Mouse (Mus musculus) forebrain, embryonic 12.5 days (tissue): ENCODE data around the gene Sgms1. TPM values are rescaled to one million over a fixed set of nuclear protein-coding genes. Genes with fewer than 3 reads are reported as not detected.
A peak's percentile ranks its signal among the peaks of the same experiment; 100 is the strongest.
"Not testable (repeated sequence)": the region's sequence is repeated elsewhere in the genome, so short reads cannot be mapped to it uniquely, and the experiment has no call there.

Experiments
- ATAC-seq: fragments of 200-750 bp; cut with Nextera tagmentation; 2 replicates; pipeline ENCODE4 v1.8.0; 2017; ENCODE audit warnings: moderate TSS enrichment; ENCODE audit not compliant: low FRiP score
- H3K27ac ChIP-seq: fragments of 300-500 bp; sonication (generic); 2 replicates; pipeline ENCODE4 v1.5.1; 2016; ENCODE audit warnings: mild to moderate bottlenecking
- H3K27me3 ChIP-seq: fragments of 300-500 bp; sonication (generic); 2 replicates; pipeline ENCODE4 v1.6.1; 2016; ENCODE audit warnings: mild to moderate bottlenecking
- H3K36me3 ChIP-seq: fragments of 300-500 bp; sonication (generic); replicated peaks from 2 replicates; pipeline ENCODE4 v1.6.1; 2016; ENCODE audit warnings: mild to moderate bottlenecking
- H3K4me1 ChIP-seq: fragments of 300-500 bp; sonication (generic); 2 replicates; pipeline ENCODE4 v1.6.1; 2016
- H3K4me2 ChIP-seq: fragments of 300-500 bp; sonication (generic); 2 replicates; pipeline ENCODE4 v1.6.1; 2016; ENCODE audit warnings: mild to moderate bottlenecking, moderate library complexity
- H3K4me3 ChIP-seq: fragments of 300-500 bp; sonication (generic); replicated peaks from 2 replicates; pipeline ENCODE4 v1.5.1; 2016; ENCODE audit warnings: mild to moderate bottlenecking
- H3K9ac ChIP-seq: fragments of 300-500 bp; sonication (generic); 2 replicates; pipeline ENCODE4 v1.6.1; 2016; ENCODE audit warnings: mild to moderate bottlenecking
- H3K9me3 ChIP-seq: fragments of 300-500 bp; sonication (generic); 2 replicates; pipeline ENCODE4 v1.6.1; 2016
- WGBS: fragments of 180-500 bp; shearing (Covaris S2); methylation state at CpG from one replicate; pipeline ENCODE4 v1.1.7; 2016; 5-methylcytosine and 5-hydroxymethylcytosine counted together
- polyA plus RNA-seq: library from polyadenylated mRNA; unstranded; fragments of >200 nt; fragmentation: Nextera tagmentation; extraction: Ambion mirVana; gene quantifications from 2 replicates; pipeline ENCODE4 v1.2.1, GENCODE M21; 2016

The Sgms1 gene
- polyA plus RNA-seq, 1 experiment from 2014 or later, result 13.8 TPM

DNA sequence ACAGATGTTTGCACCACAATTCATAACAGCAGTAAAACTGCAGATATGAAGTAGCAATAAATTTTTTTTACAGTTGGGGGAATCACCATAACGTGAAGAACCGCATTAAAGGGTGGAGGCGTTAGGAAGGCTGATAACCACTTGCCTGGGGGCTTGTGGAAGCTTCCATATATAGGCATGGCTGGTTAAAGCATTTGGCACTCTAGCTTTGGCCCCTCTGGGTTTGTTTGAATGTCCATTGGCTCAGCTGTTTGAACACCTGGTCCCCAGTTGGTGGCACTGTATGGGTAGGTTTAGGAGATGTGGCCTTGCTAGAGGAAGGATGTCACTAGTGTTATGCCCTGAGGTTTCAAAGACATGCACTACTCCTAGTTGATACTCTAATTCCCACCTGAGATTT is 27.0 kb downstream of the Sgms1 start:
- Histone ChIP-seq H3K36me3 (no peaks in the 10 kb centered on the region), H3K9me3 (no peaks in the 10 kb centered on the region), H3K4me1 (peaks cover 4% of the 10 kb centered on the region; the same call in 1 of the 2 replicates), H3K4me3 (no peak overlapping the region), H3K27me3 (no peaks in the 10 kb centered on the region), H3K9ac (no peak overlapping the region), H3K27ac (no peak overlapping the region), H3K4me2 (no peak overlapping the region)
- 81% methylated on average over 3 of the region's 3 CpGs for WGBS
- no peak for ATAC-seq

DNA sequence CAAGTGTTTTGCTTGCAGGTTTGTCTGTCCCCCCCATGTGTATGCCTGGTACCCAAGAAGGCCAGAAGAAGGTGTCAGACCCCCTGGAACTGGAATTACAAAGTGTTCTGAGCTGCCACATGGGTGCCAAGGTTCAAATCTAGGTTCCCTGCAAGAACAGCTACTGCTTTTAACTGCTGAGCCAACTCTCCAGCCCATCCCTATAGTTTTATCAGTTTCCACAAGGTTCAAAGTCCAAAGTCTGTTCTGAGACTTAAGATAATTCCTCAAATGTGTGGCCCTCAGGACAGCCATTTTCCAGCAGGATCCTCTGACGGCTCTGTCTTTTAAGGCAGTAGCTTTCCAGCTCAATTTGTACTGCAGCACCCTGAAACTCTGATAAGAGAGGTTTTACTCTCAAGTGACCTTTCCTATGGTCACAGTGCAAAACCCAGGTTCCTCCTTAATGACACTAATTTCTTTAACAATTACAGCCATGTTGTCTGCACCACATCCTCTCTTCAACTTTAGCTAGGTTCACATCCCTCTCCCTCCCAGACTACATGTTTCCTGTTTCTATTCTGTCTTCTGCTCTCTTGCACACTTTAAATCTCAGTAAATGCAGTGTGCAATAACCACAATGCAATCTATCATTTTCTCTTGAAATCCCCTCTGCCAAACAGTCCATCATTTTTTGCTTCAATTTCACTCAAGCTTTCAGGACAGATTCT is 28.4 kb downstream of the Sgms1 start:
- no peak overlapping the region for H3K4me3 ChIP-seq
- 84% methylated on average over 1 of the region's 1 CpGs for WGBS
- no peak for ATAC-seq

DNA sequence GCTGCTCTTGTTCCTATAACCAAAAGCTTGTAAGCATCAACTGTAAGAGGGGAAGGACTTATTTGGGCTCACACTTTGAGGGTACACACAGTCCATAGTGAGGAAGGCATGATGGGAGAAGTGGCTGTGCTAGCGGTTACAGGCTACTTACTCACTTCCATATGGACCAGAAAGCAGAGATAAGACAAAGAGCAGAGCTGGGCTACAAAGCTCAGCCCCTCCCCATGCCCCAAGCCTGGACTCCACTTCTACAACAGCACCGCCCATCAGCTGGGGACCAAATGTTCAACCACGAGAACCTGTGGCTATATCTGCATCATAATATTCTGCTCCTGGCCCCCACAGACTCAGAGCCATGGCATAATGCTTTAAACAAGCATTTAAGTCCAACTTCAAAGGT is 29.0 kb downstream of the Sgms1 start:
- no peaks in the 10 kb centered on the region for H3K9me3 ChIP-seq
- no peak overlapping the region for H3K4me3 ChIP-seq
- WGBS, result 88% methylated on average over 3 of the region's 3 CpGs
- no peak for ATAC-seq
- H3K9ac ChIP-seq, result no peak overlapping the region
- H3K27me3 ChIP-seq, result no peaks in the 10 kb centered on the region
- H3K4me2 ChIP-seq, result no peak overlapping the region
- H3K36me3 ChIP-seq, result no peaks in the 10 kb centered on the region
- H3K27ac ChIP-seq, result no peak overlapping the region
- peaks cover 7% of the 10 kb centered on the region; the same call in 1 of the 2 replicates for H3K4me1 ChIP-seq

More for the DNA sequence above, 28.4 kb downstream of the Sgms1 start:
- peaks cover 4% of the 10 kb centered on the region; the same call in 1 of the 2 replicates for H3K4me1 ChIP-seq
- no peak overlapping the region for H3K4me2 ChIP-seq
- H3K9ac ChIP-seq, result no peak overlapping the region
- H3K27me3 ChIP-seq, result no peaks in the 10 kb centered on the region
- no peak overlapping the region for H3K27ac ChIP-seq
- no peaks in the 10 kb centered on the region for H3K36me3 ChIP-seq
- H3K9me3 ChIP-seq, result no peaks in the 10 kb centered on the region

DNA sequence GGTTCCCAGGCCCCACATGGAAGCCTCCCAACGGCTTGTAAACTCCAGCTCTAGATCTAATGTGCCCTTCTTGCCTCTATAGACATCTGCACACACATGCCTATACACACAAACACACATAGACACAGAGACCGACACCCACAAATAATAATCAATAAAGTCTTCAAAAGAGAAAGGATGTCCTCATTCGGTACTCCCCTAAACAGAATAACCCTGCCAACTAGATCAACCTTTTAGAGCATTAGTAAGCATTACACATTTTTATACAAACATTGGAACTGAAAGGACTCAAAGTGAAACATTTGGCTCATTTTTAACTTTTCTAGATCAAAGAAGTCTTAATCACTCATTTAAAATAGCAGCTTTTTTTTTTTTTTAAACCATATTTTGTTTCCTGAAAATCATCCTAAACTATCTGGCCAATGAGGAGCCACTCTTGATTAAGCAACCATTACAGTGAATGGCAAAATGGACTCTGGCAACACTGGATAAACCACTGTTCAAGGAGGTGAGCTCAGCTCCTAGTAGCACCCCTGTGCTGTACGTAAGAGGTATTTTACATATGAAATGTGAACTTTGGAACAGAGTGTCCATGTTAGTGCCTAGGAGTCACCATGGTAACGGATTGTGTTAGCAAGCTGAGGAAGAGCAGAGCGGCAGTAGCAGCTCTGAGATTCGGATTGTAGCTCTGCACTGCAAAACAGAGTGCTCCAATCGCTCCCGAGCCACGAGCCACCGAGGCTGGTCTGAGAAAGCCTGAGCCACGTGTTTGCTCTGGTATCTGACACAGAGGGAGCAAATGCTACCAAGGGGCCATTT is 30.6 kb downstream of the Sgms1 start:
- no peaks in the 10 kb centered on the region for H3K27me3 ChIP-seq
- no peak overlapping the region for H3K9ac ChIP-seq
- H3K4me2 ChIP-seq, result no peak overlapping the region
- no peaks in the 10 kb centered on the region for H3K9me3 ChIP-seq
- peaks cover 7% of the 10 kb centered on the region; the same call in 1 of the 2 replicates for H3K4me1 ChIP-seq
- no peak overlapping the region for H3K27ac ChIP-seq
- H3K4me3 ChIP-seq, result no peak overlapping the region
- WGBS, result 58% methylated on average over 12 of the region's 12 CpGs
- ATAC-seq, result no peak
- H3K36me3 ChIP-seq, result no peaks in the 10 kb centered on the region

DNA sequence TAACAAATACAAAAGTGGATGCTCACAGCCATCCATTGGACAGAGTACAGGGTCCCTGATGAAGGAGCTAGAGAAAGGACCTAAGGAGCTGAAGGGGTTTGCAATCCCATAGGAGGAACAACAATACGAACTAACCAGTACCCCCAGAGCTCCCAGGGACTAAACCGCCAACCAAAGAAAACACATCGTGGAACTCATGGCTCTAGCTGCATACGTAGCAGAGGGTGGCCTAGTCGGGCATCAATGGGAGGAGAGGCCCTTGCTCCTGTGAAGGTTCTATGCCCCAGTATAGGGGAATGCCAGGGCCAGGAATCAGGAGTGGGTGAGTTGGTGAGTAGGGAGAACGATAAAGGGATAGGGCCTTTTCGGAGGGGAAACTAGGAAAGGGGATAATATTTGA is 31.5 kb downstream of the Sgms1 start:
- ATAC-seq, H3K4me2 ChIP-seq, H3K9ac ChIP-seq, H3K27me3 ChIP-seq, H3K4me3 ChIP-seq, H3K36me3 ChIP-seq, H3K27ac ChIP-seq, H3K9me3 ChIP-seq, H3K4me1 ChIP-seq: not testable (repeated sequence)
- 97% methylated on average over 7 of the region's 7 CpGs for WGBS

DNA sequence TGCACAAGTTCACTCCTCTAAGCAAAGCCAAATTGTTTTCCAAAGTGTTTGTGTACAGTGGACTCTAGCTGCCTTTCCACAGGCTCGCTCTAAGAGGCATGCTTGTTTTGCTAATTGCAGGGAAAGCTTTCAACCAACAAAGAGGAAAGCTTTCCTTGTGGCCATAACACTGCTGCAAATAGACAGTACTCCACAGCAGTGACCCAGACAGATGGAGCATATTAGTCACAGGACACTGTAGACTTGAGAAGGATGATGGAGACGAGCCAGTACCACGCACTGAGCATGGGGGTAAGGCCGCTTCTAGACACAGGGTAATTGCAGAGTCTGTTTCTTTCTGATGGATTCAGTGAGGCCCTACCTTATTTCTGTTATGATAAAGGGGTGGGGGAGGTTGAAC is 33.3 kb downstream of the Sgms1 start:
- Histone ChIP-seq H3K9ac (no peak overlapping the region), H3K4me2 (no peak overlapping the region), H3K27ac (no peak overlapping the region), H3K36me3 (no peaks in the 10 kb centered on the region), H3K4me3 (no peak overlapping the region), H3K4me1 (peaks cover 7% of the 10 kb centered on the region; the same call in 1 of the 2 replicates), H3K27me3 (no peaks in the 10 kb centered on the region), H3K9me3 (no peaks in the 10 kb centered on the region)
- 66% methylated on average over 4 of the region's 4 CpGs for WGBS
- ATAC-seq, result no peak

DNA sequence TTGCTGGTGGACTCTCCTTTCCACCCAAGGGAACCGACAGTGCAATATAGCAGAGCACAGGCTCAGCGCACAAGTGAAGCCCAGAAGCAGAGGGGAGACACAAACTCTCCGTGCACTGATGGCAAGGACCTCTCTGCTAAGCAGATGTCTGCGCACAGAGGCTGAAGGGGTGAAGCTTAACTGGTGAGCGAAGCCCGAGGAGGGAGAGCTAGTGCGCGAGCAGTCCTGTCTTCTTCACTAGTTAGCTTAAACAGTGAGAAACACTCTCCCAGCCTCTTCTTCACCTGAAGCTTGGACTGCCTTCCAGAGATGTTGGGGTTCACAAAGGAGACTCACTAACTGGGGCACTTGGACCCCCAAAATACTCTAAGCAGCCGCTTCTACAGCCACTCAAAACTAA is 36.1 kb downstream of the Sgms1 start:
- H3K4me3 ChIP-seq, result no peak overlapping the region
- H3K4me1 ChIP-seq, result peaks cover 3% of the 10 kb centered on the region; the same call in 1 of the 2 replicates
- no peaks in the 10 kb centered on the region for H3K36me3 ChIP-seq
- no peak for ATAC-seq
- no peaks in the 10 kb centered on the region for H3K9me3 ChIP-seq
- no peak overlapping the region for H3K27ac ChIP-seq
- H3K27me3 ChIP-seq, result no peaks in the 10 kb centered on the region
- no peak overlapping the region for H3K9ac ChIP-seq
- 96% methylated on average over 9 of the region's 9 CpGs for WGBS
- no peak overlapping the region for H3K4me2 ChIP-seq

DNA sequence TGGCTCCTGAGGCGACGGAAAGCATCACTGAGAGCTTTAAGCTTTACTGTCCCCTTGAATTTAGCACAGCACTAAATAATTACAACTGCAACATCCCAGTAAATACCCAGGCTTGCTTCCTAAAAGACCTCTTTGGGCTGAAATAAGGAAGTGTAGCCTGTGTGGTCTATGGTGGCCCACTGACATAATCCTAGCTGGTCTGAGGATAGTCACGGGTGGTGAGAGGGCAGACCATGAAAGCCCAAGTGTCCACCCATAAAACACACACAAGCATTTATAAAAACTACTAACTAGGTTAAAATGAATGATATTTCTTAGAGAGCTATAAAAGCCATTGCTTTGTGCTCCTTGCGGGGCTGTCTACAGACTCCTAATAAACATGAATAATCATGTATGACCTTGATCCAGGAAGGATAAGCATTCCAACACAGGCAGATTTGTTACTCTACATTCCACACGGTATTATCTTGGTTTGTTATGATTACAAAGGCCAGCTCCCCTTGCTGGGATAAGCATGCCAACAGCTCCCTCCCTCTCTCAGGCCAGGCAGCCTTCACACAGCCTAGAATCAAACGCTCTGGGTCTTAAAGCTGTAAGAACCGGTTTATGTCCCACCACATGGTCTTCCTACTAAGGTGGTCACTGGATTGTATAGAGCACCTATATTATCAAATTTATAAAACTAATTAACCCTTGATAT is 40.4 kb downstream of the Sgms1 start:
- H3K4me1 ChIP-seq, result peaks cover 18% of the 10 kb centered on the region
- no peak overlapping the region for H3K4me3 ChIP-seq
- H3K9me3 ChIP-seq, result no peaks in the 10 kb centered on the region
- peaks cover 8% of the 10 kb centered on the region; the same call in 1 of the 2 replicates for H3K27me3 ChIP-seq
- no peak overlapping the region for H3K9ac ChIP-seq
- H3K36me3 ChIP-seq, result no peaks in the 10 kb centered on the region
- no peak overlapping the region for H3K27ac ChIP-seq
- WGBS, result 43% methylated on average over 7 of the region's 7 CpGs
- ATAC-seq, result 0 out of 2 replicates have a peak, but pooled peaks have one; percentile 36
- no peak overlapping the region for H3K4me2 ChIP-seq

DNA sequence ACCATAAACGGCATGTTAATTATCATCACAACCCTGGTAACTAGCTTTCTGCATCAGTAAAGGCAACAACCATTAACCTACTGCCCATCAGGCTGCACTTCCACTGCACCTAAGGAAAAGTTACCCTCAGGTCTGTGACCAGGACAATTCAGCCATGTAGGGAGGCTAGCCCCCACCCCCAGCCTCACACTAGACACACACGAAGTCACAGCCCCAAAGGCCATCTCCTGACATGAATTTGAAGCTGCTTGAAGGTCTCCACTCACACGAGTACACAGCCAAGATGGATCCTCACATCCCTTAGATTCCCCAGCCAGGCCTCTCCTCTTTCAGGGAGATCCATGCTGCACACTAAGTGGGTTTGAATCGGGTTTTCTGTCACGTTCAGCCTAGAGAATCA is 42.0 kb downstream of the Sgms1 start:
- Histone ChIP-seq H3K4me1 (peaks cover 29% of the 10 kb centered on the region), H3K36me3 (no peaks in the 10 kb centered on the region), H3K9me3 (no peaks in the 10 kb centered on the region), H3K27ac (no peak overlapping the region), H3K4me2 (no peak overlapping the region), H3K9ac (no peak overlapping the region), H3K4me3 (no peak overlapping the region), H3K27me3 (peaks cover 8% of the 10 kb centered on the region; the same call in 1 of the 2 replicates)
- 86% methylated on average over 5 of the region's 5 CpGs for WGBS
- no peak for ATAC-seq

DNA sequence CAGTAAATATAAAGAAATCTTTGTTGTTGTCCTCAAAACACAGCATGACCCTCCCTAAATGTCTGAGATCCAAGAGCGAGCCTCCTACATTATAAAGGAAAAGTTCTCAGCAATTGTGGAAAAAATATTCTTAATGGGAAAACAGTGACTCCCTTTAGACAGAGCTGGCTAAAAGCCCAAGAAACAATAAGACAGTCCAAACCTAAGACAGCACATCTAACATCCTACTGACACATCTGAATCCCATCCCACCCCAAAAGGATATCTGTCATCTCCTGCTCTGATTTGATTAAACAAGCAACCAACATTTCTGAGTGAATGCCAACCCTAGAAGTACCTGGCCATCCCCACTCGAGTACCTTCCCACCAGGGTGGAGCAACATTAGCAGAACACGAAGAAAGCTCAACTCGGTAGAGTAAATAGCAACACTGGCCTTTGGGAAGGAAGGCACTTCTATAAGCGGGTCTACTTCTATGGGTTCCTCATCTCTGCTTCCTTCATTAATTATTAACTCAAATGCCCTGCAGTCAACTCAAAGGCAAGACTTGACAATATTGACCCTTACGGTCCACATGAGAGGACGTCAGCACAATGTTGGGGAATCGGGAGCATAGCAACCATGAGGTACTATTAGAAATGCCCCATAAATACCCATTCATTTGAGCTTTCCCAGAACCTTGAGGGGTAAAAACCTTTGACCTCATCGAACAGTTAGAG is 42.7 kb downstream of the Sgms1 start:
- Histone ChIP-seq H3K9ac (no peak overlapping the region), H3K9me3 (no peaks in the 10 kb centered on the region), H3K27ac (no peak overlapping the region), H3K4me3 (no peak overlapping the region), H3K4me2 (no peak overlapping the region), H3K4me1 (peaks cover 35% of the 10 kb centered on the region), H3K27me3 (peaks cover 8% of the 10 kb centered on the region; the same call in 1 of the 2 replicates), H3K36me3 (no peaks in the 10 kb centered on the region)
- ATAC-seq, result no peak
- WGBS, result 89% methylated on average over 9 of the region's 9 CpGs

DNA sequence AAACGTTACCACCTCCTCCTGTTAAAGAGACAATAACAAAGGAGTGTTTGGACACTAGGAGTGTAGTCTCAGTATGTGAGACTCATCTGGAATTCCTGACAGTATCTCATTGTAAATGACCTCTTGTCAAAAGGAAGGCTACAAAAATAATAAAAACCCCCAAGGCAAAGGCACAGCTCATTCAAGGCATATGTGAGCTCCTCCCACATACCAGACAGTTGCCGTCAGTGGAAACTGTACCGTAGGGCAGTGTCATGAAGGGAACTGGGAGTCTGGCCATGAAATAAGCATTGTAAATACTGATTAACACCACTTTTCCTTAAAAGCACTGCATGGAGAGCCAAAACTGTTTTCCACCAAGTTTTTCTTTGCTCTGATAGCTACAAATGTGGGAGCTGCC is 43.3 kb downstream of the Sgms1 start:
- Histone ChIP-seq H3K36me3 (no peaks in the 10 kb centered on the region), H3K9me3 (no peaks in the 10 kb centered on the region), H3K4me3 (no peak overlapping the region), H3K4me1 (peaks cover 37% of the 10 kb centered on the region), H3K27ac (no peak overlapping the region), H3K27me3 (peaks cover 8% of the 10 kb centered on the region; the same call in 1 of the 2 replicates), H3K4me2 (no peak overlapping the region), H3K9ac (no peak overlapping the region)
- 32% methylated on average over 3 of the region's 3 CpGs for WGBS
- no peak for ATAC-seq
